Comparison of ENCODE assay signal across 25 mouse cellular contexts in the genomic region with DNA sequence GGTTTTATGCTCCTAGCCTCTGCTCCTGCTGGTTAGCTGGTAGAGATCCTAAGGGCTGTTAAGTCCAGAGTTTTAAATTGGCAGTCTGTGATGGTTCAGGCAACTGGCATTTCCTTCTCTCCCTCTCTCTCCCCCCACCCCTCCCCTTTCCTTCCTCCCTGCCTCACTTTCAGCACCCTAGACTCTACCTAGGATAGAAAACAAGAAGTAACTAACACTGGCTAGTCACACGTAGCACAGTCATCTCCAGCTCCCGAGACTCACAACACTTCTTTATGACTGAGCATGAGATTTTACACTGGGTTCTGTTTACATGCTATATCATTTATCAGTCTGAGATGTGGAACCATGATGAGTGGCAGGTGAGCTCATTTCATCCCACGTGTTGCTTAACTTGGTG. TPM values are rescaled to one million over a fixed set of nuclear protein-coding genes. Genes with fewer than 3 reads are reported as not detected.
"Had no signal": no experiment of that assay in that cellular context is flagged by ENCODE, and none has a peak within 500 bp of the region (broad histone marks: within the 10 kb centered on the region; RNA-seq: fewer than 3 reads in every experiment).

No protein-coding gene starts in this region.

- H3K9ac ChIP-seq: liver, embryonic 15.5 days; liver, postnatal 0 days; lung, embryonic 15.5 days; midbrain, embryonic 13.5 days; midbrain, embryonic 15.5 days; neural tube, embryonic 12.5 days; stomach, embryonic 15.5 days had no signal

- H3K4me2 ChIP-seq: liver, embryonic 15.5 days; lung, embryonic 15.5 days; midbrain, embryonic 11.5 days; midbrain, embryonic 13.5 days; midbrain, embryonic 15.5 days; neural tube, embryonic 12.5 days; stomach, embryonic 15.5 days had no signal

- H3K4me3 ChIP-seq: liver, embryonic 15.5 days; lung, embryonic 15.5 days; midbrain, embryonic 13.5 days; midbrain, embryonic 15.5 days; neural tube, embryonic 12.5 days; stomach, embryonic 15.5 days had no signal

- H3K4me1 ChIP-seq: liver, embryonic 15.5 days; lung, embryonic 15.5 days; megakaryocyte, embryonic 14.5 days; midbrain, embryonic 13.5 days; midbrain, embryonic 15.5 days; neural tube, embryonic 12.5 days; stomach, embryonic 15.5 days had no signal

- DNase-seq: lung, adult 2 months; lung, postnatal 14 days; lung, postnatal 36 days; right cerebral cortex, postnatal 14 days; thymus, adult 18-20 months; thymus, postnatal 14 days; thymus, postnatal 36 days had no signal

- ATAC-seq: liver, postnatal 0 days; lung, postnatal 0 days; midbrain, embryonic 13.5 days; midbrain, embryonic 15.5 days had no signal

- H3K36me3 ChIP-seq: liver, embryonic 15.5 days; lung, embryonic 15.5 days; midbrain, embryonic 13.5 days; midbrain, embryonic 15.5 days; neural tube, embryonic 12.5 days; stomach, embryonic 15.5 days had no signal

- H3K9me3 ChIP-seq: liver, embryonic 15.5 days; lung, embryonic 15.5 days; midbrain, embryonic 15.5 days; stomach, embryonic 15.5 days had no signal

- H3K27me3 ChIP-seq: liver, embryonic 15.5 days; lung, embryonic 15.5 days; megakaryocyte, embryonic 14.5 days; midbrain, embryonic 13.5 days; midbrain, embryonic 15.5 days; neural tube, embryonic 12.5 days; stomach, embryonic 15.5 days had no signal

- H3K27ac ChIP-seq: liver, embryonic 15.5 days; lung, embryonic 15.5 days; macrophage; midbrain, embryonic 13.5 days; midbrain, embryonic 15.5 days; neural tube, embryonic 12.5 days; stomach, embryonic 15.5 days had no signal

RNA-seq across cellular contexts. Expression of a gene that starts 16.2 kb away (rescaled TPM):
- total RNA-seq: megakaryocyte progenitor cell, adult 5-6 weeks; midbrain, postnatal 0 days; monocyte, adult 5-6 weeks; neutrophil, adult 5-6 weeks had no signal
- polyA plus RNA-seq: liver, embryonic 15.5 days; liver, postnatal 0 days; lung, adult 2 months; lung, embryonic 15.5 days; lung, postnatal 0 days; macrophage; midbrain, embryonic 11.5 days; midbrain, embryonic 13.5 days; midbrain, embryonic 15.5 days; midbrain, postnatal 0 days; neural tube, embryonic 14.5 days; spleen, adult 2 months; stomach, embryonic 15.5 days; thymus, postnatal 0 days had no signal
